Mouse (Mus musculus) cerebellum, adult (tissue): ENCODE measurements at regions not wholly inside any gene's neighbourhood (a gene's known extent, or its start where the extent isn't known, plus 50 kb on each side); places are given as distances from the start of the nearest gene placed in this dataset.

ENCODE experiments used
- ATAC-seq: cut with Nextera tagmentation; 2 replicates; pipeline ENCODE4 v1.9.2; 2017; ENCODE audit warnings: mild to moderate bottlenecking, moderate library complexity, mixed read lengths; ENCODE audit not compliant: insufficient number of reproducible peaks, low FRiP score, low TSS enrichment

- ATAC-seq, result no peak
Measured at GRCm38 (mm10) chr14:76799741-76800140, 236.8 kb upstream of the Ccdc122 start.

GRCm38 (mm10) chr14:76798925-76799428 lies 237.6 kb upstream of the Ccdc122 start:
- no peak for ATAC-seq

- ATAC-seq, result no peak
Measured at GRCm38 (mm10) chr14:76798488-76798887, 238.1 kb upstream of the Ccdc122 start.

GRCm38 (mm10) chr14:76797518-76797917 lies 239.1 kb upstream of the Ccdc122 start:
- ATAC-seq, result no peak

GRCm38 (mm10) chr14:76791811-76792571 lies 235.3 kb upstream of the Serp2 start:
- ATAC-seq, result peak; percentile 43

- no peak for ATAC-seq
Measured at GRCm38 (mm10) chr14:76789376-76789775, 232.7 kb upstream of the Serp2 start.

GRCm38 (mm10) chr14:76787601-76788000 lies 230.9 kb upstream of the Serp2 start:
- no peak for ATAC-seq

GRCm38 (mm10) chr14:76786214-76786613 lies 229.5 kb upstream of the Serp2 start:
- no peak for ATAC-seq

- ATAC-seq, result no peak
Measured at GRCm38 (mm10) chr14:76781524-76781880, 224.8 kb upstream of the Serp2 start.

GRCm38 (mm10) chr14:76780572-76781523 lies 224.2 kb upstream of the Serp2 start:
- ATAC-seq, result no peak

- ATAC-seq, result no peak
Measured at GRCm38 (mm10) chr14:76778541-76779399, 222.1 kb upstream of the Serp2 start.

GRCm38 (mm10) chr14:76775387-76775924 lies 218.8 kb upstream of the Serp2 start:
- ATAC-seq, result no peak

GRCm38 (mm10) chr14:76772781-76773438 lies 216.2 kb upstream of the Serp2 start:
- ATAC-seq, result peak; percentile 60; the same call in 1 of the 2 replicates

- no peak for ATAC-seq
Measured at GRCm38 (mm10) chr14:76770106-76770505, 213.4 kb upstream of the Serp2 start.

GRCm38 (mm10) chr14:76767301-76767700 lies 210.6 kb upstream of the Serp2 start:
- ATAC-seq, result no peak

GRCm38 (mm10) chr14:76766186-76766713 lies 209.6 kb upstream of the Serp2 start:
- no peak for ATAC-seq

GRCm38 (mm10) chr14:76765094-76765504 lies 208.4 kb upstream of the Serp2 start:
- ATAC-seq, result no peak

GRCm38 (mm10) chr14:76764390-76764796 lies 207.7 kb upstream of the Serp2 start:
- ATAC-seq, result no peak

- no peak for ATAC-seq
Measured at GRCm38 (mm10) chr14:76763539-76763938, 206.8 kb upstream of the Serp2 start.
